Mouse (Mus musculus) naive thymus-derived CD4-positive, alpha-beta T cell, adult 2 months (primary cell): Measurements from ENCODE around the gene Uba52.

ENCODE experiments used
- DNase-seq: peaks from one replicate; pipeline ENCODE4 v3.0.0-alpha.2; 2011; ENCODE audit warnings: low read depth

Uba52 gene

DNA sequence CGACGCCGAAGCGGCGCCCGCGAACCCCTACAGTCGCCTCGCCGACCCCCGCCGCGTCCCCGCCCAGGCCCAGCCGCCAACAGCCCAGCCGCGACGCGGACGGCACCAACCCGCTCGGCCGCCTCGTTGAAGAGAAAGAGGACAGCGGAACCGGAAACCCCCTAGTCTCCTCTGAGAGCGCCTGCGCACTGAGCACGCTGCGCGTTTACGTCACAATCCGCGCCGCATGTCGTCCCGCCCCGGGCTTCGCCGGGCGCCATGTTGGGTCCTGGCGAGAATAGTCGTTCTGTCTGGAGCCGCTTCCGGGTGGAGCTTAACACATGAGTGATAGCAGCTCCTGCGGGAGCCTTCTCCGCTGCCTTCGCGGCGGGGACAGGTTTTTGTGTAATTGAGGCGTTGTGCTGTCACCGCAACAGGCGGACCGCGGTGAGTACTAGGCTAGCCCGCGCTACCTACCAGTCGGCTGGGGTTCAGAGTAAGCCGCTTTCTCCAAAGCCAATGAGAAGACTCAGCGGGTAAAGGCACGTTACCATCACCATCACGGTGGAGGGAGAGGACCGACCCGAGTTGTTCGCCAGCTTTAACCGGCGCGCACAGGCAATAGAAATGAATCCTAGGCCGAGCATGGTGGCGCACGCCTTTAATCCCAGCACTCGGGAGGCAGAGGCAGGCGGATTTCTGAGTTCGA, at the start of gene Uba52:
TSS of gene Uba52 (minus strand) at position 574 of the 688 bp plus-strand sequence.
- DNase-seq = peak; percentile 99

DNA sequence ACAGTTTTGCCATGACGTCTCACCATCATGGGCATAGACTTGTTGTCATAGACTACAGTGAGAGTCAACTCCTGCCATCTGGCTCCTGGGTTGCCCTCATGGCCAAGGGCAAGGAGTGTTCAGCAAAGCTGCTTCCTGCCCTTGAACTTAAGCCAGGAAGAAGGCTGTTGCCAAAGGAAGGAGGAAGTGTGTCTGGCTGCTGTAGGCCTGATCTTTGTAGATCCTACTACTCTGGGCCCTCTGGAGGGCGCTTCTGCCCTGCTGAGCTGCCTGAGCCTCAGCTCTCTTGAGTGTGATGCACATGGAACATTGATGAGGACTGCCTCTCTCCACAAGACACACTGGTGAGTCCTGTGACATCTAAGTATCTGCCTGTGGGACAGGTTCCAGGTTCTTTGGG, 49.5 kb upstream of the Uba52 start:
- peak; percentile 57 for DNase-seq

DNA sequence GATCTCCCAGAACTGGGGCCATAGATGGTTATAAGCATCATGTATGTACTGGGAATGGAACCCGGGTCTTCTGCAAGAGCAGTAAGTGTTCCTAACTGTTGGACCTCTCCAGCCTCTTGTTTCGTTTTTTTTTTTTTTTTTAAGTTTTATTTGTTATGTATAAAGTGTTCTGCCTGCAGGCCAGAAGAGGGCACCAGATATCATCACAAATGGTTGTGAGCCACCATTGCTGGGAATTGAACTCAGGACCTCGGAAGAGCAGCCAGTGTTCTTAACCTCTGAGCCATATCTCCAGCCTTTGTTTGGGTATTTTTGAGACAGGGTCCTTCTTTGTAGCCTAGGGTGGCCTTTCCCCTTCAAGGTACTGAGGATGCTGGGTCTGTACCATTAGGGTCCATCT, 48.4 kb upstream of the Uba52 start:
- DNase-seq = peak; percentile 49

DNA sequence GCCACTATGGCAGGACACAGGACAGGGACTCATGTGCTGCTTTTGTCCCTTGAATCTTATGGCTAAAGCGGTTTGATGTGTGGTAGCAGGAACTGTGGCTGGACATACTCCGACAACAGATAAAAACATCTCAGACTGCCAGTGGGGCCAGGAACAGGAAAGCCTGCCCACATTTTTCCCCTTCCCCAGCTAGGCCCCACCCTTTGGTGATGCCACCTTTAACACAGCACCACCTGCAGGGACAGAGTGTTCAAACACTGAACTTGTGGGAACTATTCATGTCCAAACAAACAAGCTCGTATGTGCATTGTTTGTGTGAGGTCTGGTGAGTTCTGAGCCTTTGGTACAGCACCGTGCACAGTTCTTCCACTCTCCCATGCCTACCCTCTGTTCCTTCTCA, 47.7 kb upstream of the Uba52 start:
- DNase-seq = peak; percentile 68

DNA sequence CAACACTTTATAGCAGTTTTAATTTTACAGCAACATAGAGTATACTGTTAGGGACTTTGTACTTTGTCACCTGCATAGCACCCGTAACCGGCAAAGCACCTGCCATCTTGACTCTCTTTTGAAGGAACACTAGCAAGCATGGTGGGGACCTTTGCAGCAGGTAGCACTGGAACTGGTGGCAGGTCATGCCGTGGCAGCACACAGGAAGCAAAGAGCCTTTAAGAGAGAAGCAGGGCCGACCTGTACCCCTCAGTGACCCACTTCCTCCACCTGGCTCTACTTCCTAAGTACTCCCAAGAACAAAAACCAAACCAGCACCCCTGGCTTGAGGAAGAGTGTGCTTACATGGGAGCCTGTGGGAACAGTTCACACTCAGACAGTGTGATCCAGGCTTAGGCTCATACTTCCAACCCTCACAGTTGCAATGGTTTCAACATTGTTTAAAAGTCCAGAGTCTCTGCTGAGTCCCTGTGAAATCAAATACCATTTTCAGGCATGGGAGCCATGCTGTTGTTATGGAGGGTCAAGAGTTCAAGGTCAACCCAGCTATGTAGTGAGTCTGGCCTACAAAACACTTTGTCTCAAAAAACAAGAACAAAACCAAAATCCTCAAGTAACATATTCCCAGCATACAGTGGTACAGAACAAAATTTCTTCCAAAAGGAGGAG, 44.6 kb upstream of the Uba52 start:
- no peak for DNase-seq

DNA sequence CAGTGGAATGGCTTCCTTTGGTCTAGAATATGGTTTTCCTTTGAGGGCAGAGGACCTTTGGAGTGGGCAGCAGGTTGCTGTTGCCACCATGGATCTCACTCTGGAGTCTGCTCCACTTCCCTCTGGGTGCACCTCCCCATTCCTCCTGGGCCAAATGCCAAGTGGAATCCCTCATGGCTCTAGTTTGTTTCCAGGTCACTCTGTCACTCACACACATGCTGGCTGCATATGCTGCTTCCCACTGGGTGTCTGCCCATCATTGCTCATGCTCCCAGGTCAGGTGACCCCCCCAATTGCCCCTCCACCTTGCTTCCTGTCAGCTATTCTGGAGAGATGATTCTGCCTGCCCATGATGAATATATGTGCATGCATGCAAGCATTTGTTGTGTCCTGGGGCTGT, 43.1 kb upstream of the Uba52 start:
- no peak for DNase-seq

DNA sequence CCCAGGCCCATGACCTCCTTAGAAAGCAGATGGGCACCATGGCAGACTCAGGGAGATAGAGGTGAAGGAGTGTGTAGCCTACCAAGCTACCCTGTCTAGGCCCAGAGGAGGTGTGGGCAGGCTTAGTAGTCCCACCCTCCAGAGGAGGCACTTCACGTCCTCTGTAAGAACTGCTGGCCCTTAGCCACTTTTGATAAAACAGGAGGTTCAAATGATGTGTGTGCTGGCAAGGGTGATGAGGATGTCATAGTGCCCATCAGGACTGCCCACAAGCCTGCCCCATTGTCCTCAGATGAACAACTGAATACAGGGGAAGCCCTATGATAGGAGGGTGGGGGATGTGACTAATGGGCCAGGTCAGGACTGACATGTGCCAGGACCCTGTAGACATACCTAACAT, 42.2 kb upstream of the Uba52 start:
- DNase-seq = no peak

DNA sequence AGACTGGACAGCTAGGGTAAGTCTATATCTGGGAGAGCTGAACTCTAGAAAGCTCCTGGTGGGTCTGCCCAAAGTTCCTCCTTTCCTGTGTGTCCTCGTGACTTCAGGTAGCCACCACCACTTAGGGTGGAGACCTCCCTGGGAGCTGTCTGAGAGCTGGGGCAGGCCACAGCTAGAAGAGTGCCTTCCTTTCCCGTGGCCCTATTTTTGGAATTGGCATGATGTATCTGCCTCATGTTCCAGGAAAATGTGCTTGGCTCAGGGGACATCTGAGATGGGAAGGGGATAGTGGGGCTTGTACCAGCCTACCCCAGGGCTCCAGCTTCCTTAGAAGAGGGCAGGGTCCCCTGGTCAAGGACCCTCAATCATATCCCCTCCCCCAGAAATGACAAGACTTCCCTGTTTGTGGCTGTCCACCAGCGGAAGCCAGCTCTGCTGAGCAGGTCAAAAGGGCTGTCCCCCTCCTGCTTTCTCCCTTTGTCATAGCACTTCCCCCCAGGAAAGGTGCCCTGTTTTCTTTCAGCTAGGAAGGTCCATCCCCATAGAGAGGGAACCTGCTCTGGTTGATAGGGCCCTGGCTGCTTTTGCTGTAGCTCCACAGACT, 41.1 kb upstream of the Uba52 start:
- no peak for DNase-seq

DNA sequence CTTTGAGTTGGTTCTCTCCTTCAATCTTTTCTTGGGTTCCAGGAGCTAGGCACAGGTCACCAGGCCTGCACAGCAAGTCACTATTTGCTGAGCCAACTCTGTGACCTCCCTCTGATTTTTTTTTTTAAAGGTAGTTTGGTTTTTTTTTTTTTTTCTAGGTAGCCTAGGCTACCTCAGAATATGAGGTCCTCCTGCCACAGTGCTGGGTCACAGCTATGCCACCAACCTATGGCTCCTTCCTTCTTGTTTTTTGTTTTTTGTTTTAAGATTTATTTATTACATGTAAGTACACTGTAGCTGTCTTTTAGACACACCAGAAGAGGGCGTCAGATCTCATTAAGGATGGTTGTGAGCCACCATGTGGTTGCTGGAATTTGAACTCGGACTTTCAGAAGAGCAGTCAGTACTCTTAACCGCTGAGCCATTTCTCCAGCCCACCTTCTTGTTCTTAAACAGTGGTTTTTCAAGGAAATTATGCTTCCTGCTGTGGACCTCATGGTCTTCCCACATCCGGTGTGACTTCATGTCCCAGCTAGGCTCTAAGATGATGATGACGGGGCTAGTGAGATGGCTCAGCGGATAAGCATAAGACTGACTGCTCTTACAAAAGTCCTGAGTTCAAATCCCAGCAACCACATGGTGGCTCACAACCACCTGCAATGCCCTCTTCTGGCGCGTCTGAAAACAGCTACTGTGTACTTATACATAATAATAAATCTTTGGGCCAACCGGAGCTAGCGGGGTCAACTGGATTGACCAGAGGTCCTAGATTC, 39.0 kb upstream of the Uba52 start:
- peak; percentile 70 for DNase-seq

DNA sequence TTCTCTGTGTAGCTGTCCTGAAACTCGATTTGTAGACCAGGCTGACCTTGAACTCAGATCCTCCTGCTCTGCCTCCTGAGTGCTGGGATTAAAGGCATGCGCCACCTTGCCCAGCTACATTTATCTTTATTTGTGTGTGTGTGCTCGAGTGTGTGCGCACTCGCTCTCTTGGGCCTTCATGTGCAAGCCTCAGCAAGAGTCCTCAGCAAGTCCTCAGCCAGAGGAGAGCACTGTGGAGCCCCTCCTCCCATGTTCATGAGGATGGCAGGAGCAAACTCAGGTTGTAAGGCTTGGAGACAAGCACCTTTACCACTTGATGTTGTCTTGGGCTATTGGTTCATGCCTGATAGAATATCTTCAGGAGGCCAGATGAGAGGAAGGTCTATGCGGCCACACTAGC, 37.2 kb upstream of the Uba52 start:
- DNase-seq = no peak

DNA sequence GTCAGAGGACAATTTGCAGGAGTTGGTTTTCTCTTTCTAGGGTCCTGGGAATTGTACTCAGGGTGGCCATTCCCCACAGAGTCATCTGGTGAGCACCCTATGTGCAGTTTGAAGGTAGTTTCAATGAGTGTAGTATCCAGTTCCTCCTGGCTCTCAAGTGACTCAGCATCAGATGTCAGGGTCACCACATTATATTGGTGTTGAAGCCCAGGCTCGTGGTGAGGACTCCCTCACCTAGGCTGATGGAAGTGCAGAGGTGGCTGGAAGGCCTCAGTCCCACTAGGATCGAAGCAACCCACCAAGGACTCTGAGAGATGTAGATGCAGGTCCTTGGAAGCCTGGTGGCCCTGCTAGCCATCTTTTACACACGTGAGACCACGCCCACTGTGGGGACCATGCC, 35.8 kb upstream of the Uba52 start:
- DNase-seq = no peak

DNA sequence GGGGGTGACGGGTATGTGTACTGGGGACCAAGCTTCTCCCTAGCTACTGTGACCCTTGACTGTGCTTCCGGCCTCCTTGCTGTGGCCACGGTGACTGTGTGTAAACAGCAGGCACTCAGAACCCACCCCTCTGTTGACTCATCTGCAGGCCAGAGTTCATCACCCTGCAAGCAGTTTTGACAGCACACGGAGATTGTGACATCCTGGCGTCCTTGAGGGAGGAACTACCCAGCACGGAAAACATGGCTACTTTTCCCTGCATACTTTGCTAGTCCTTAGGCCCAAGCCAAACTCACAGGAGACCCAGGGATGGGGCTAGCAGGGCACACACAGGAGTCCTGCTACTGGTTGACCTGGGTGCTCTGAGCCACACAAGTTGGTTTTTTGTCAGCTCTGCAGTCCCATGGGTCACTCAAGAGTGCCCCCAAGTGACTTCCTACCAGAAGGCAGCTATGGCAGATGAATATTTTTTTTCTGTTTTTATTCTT, 33.6 kb upstream of the Uba52 start:
- peak; percentile 55 for DNase-seq

DNA sequence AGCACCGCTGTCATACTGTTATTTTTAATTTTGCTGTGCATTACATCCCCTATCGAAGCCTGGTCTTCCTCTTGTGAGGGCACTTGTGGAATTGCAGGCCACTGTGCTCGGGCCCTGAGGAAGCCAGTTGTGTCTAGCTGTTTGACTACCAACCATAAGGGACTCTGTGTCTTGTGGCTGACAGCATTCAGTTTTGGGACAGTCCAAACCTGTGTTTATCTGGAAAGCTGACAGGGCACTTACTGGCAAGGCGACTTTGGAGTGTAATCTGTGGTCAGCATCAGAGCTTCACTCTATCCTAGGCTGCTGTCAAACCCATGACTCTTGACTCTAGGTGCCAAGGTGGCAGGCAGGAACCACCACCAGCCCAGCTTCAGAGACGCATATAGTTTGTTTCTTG, 30.5 kb upstream of the Uba52 start:
- DNase-seq = no peak

DNA sequence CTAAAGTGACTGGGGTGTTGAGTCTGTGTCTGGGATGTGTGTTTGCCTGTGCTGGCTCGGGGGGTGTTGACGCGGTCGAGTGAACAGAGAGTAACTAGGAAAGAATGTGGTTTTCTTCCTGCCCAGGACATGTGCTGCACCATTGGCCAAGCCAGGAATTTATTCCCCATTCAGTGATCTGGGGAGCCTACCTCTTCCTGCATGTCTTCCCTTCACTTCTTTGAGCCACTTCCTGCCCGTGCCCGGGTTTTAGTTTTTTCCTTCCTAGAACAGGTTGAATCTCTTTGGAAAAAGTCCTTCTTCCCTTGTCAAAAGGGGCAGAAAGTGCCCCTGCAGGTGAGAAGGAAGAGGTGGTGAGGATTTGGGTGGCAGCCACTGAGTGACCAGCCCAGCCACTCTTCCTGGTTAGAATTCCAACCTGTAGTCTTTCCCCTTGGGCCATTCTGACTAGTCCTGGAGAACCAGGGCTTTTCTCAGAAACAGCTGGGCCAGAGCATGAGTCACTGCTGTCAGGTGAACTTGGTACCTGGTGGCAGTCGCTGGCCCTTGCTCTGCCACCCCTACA, 30.0 kb upstream of the Uba52 start:
- DNase-seq = no peak

DNA sequence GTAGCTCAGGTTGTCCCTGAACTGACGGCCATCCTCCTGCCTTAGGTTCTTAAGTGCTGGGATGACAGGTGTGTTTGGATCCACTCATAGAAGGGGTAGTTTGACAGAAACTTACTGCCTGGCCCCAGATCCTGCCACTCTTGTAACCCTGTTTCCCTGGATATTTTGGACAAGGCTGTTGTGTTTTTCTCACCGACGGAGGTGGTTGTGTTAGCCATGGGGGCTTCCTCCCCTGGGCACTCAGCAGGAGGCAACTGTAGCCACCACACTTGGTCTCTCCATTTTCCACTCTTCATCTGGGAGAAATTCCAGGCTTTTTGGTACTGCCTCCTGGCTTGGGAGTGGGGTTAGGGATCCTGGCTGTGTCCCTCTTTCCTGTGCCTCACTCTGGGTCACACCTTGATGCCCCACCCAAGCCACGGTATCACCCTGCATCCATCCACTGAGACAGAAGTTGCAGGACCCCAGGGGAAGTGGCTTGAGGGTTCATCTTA, 29.5 kb upstream of the Uba52 start:
- DNase-seq = no peak

DNA sequence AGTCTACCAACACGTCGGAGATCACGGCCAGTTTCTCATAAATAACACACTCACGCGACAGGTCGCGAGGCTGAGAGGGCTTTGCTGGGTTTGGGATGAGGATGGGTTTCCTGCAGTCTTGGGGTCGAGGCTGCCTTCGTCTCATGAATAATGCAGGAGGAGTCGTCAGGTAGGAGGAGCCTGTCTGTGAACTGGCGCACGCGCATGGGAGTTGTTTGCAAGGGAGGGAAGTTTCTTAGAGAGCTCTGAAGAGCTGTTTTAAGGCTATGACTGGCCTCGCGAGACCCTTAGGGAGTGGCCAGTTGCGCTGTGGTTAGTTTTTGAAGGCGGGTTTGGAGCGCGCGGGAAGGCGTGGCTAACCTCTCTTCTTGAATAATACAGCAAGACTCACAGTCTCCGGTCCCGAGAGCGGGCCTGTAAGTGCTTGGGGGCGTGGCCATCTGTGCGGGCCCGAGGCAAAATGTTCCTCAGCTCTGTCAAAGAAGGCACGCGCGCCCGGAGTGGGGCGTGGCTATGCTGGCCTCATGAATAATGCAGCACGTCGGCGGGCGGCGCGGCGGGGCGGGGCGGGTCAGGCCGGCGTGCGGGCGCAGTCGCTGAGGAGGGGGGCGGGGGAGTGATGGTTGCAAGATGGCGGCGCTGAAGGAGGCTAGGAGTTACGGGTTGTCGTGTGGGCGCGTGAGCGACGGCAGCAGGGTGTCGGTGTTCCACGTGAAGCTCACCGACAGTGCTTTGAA, 28.6 kb upstream of the Uba52 start, which contains the start of gene Ell:
TSS of gene Ell (plus strand) at position 381 of the 737 bp plus-strand sequence.
- DNase-seq = peak; percentile 100

DNA sequence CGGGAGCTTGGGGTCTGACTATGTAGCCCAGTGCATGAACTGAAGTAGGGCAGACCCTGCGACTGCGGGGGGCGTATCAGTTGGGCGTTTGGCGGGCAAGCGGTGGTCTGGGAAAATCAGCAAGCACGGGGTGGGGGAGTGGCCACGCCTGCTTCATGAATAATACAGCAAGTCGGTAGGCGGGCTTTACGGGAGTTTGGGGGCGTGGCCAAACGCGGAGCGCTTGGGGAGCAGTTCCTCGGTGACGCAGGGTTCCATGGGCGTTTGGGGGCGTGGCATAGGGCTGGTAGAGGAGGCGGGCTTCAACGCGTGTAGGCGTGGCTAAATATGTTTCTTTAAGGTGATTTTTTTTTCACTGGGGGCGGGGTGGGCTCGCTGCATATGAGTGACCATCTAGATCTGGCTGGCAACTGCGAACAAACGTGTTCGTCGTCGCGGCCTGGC, 28.1 kb upstream of the Uba52 start:
- peak; percentile 99 for DNase-seq

DNA sequence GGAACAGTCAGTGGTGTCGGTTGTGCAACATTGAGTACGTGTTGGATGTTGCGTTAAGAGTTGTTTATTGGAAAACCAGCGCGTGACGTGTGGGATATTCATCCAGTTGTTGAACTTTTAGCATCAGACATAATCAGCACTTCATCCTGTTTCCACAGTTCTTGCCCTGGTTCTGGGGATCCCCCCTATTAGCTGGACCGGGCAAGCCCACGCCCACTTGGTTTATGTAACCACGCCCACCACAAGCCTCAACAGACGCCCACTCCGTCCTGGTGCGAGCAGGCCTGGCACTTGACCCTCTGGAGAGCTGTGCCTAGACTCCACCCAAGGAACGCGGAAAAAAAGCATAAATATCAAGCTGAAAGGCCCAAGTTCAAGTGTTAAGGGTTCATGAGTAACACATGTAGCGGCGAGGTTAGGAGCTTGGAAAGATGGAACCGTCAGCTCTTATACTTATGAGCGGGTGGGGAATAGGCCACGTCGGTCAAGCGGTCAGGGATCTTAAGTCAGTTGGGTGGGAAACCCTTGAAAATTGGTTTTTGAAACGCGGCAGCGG, 27.5 kb upstream of the Uba52 start:
- no peak for DNase-seq

DNA sequence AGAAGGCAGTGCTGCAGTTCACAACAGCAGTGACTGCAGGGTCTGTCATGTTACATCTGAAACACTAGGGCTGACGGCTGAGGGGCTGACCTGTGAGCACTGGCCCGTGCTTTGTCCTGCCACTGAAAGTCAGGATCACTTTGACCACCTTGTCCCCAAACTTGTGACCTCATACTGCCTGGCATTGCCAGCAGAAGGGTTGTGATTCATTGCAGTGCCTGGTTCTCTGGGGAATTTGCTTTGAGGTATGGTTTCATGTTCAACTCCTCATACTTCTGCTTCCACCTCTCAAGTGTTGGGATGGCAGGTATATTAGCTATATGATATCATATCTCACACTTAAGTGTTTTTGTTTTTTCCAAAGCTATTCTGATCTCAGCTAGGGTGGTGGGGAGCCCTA, 25.1 kb upstream of the Uba52 start:
- no peak for DNase-seq

DNA sequence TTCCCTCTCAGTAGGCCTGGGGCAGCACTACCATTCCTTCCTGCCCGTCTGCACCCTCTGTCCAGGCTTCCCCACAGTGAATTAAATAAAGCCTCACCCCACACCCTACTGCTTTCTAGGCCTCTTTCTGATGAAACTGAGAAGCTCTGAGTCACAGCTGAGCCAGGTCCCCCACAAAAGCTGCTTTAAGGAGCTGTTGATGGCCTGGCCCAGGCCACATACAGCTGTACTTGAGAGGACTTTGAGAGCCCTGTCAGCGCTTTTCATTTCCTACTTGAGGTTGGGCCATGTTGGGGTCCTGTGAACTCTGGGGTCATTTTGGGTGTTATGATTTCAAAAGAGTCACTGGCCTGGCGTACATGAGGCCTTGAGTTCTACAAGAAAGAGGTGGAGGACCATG, 24.6 kb upstream of the Uba52 start:
- no peak for DNase-seq

DNA sequence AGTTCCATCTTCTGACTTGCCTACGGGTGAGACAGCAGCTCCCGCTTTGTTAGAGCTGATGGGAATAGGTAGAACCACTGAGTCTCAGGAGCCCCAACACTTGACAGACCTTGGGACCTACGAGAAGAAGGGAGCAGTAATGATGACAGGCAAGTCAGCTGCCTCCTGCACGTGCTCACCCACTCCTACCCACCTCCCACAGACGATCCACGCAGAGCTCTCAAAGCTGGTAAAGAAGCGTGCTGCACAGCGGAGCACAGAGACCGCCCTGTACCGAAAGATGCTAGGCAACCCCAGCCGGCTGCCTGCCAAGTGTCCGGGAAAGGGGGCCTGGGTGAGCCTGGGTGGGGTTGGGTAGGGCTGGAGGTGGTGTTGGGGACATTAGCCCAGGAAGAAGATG, 23.7 kb upstream of the Uba52 start:
- DNase-seq = no peak
